Mouse (Mus musculus): ENCODE results near the gene Gatd1.

GRCm38 (mm10) chr7:141413331-141413730 lies 605 bp downstream of the Gatd1 start:
- TF ChIP-seq CTCF (IDR thresholded peaks at IDR 0.05 in 2 of 3, conservative IDR thresholded peaks at IDR 0.05 in 1 of 3; ENCODE audit: control insufficient read depth in 1 of 3, insufficient read depth in 1 of 3, low read depth in 2 of 3, low read length in 3 of 3, poor library complexity in 1 of 3, severe bottlenecking in 1 of 3) (no peak), KAT2A (conservative IDR thresholded peaks at IDR 0.05; ENCODE audit: low read depth, low read length) (no peak; the same call in 1 of the 2 replicates), TAL1 (IDR thresholded peaks at IDR 0.05; ENCODE audit: low read length) (no peak), MYB (IDR thresholded peaks at IDR 0.05; ENCODE audit: low read depth, low read length) (no peak)
